Mouse (Mus musculus): ENCODE data around the gene Lpcat2.

- TF ChIP-seq GATA2 (IDR thresholded peaks at IDR 0.05; ENCODE audit: borderline replicate concordance, low read depth, low read length): no peak
- TF ChIP-seq CTCF (IDR thresholded peaks at IDR 0.05; ENCODE audit: low read depth, low read length): no peak
- no peak for TF ChIP-seq POLR2AphosphoS5 (IDR thresholded peaks at IDR 0.05; ENCODE audit: insufficient replicate concordance, low read depth, low read length)
- TF ChIP-seq GATA1 (IDR thresholded peaks at IDR 0.05; ENCODE audit: borderline replicate concordance, low read length): no peak
- TF ChIP-seq TAL1 (conservative IDR thresholded peaks at IDR 0.05; ENCODE audit: low read depth, low read length): no peak
These were observed 17.1 kb downstream of the Lpcat2 start for GRCm38 (mm10) chr8:92872063-92872759.

Data from G1E (cell line).